Mouse (Mus musculus): ENCODE data around the gene Col16a1.

- TF ChIP-seq CTCF (IDR thresholded peaks at IDR 0.05; ENCODE audit: borderline replicate concordance, extremely low read depth, insufficient read depth, insufficient read length) (no peak), POLR2A (IDR thresholded peaks at IDR 0.05; ENCODE audit: borderline replicate concordance, extremely low read depth, insufficient read depth, insufficient read length, poor library complexity, severe bottlenecking) (no peak)
These were observed 83.2 kb downstream of the Col16a1 start for GRCm38 (mm10) chr4:130130641-130131350.
